Mouse (Mus musculus) testis, adult 2 months (tissue): ENCODE data around the gene Mael.

Experiments used
- CTCF ChIP-seq: fragments of 200-500 bp; IDR thresholded peaks from 2 replicates; pipeline ENCODE4 v1.5.1; 2012; ENCODE audit warnings: low read depth, mild to moderate bottlenecking, inconsistent platforms, low read length, moderate library complexity; ENCODE audit not compliant: control insufficient read depth, insufficient read depth, insufficient replicate concordance
- POLR2A ChIP-seq: fragments of 200-500 bp; IDR thresholded peaks from 2 replicates; pipeline ENCODE4 v1.6.1; 2012; ENCODE audit warnings: low read depth, mild to moderate bottlenecking, inconsistent platforms, low read length, moderate library complexity; ENCODE audit not compliant: control insufficient read depth

- TF ChIP-seq CTCF (no peak), POLR2A (no peak)
Measured at GRCm38 (mm10) chr1:166281287-166281686, 42.7 kb upstream of the Mael start.
